Mouse (Mus musculus) spleen, adult 12 weeks (tissue): ENCODE measurements around the gene Gm15517.

ENCODE experiments used
- DNase-seq: peaks from one replicate; pipeline ENCODE4 v3.0.0; 2022; ENCODE audit warnings: low spot score

Gene Gm15517

DNA sequence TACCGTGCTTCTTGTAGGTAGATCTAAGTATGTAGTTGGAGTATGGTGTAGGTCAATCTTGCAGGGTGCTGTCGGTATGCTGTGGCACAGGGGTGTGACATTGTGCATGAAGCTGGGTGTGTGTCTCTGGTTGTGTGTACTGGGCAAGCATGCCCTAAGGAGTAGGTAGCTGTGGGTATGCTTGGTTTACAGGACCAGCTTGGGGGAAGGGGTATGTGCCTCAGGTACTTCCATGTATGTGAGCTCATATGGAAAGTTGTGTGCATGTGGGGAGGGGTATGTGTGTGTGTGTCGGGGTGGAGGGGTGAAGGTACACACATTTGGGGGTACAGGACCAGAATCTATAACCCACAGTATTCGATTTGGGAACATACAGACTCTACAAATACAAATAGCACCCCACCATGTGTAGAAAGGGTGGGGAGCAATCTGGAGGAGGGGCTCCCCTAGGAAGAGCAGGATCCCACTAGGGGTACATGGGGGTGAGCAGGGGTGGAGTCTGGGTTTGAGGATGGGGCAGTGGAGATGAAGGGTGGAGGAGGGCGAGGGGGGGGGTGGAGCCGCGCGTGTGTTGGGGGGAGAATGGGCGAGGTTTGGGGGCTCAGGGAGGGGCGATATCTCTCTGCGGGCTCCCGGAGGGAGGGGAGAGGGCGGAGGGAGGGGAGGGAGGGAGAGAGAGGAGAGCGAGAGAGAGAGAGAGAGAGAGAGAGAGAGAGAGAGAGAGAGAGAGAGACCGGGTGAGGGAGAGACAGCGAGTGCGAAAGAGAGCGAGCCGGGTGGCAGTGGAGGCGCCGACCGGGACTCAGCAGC is 48.4 kb downstream of the Gm15517 start, which contains the start of gene Shank1:
Shank1 (plus strand) TSS at position 779 of the 810 bp plus-strand sequence.
- no peak for DNase-seq

DNA sequence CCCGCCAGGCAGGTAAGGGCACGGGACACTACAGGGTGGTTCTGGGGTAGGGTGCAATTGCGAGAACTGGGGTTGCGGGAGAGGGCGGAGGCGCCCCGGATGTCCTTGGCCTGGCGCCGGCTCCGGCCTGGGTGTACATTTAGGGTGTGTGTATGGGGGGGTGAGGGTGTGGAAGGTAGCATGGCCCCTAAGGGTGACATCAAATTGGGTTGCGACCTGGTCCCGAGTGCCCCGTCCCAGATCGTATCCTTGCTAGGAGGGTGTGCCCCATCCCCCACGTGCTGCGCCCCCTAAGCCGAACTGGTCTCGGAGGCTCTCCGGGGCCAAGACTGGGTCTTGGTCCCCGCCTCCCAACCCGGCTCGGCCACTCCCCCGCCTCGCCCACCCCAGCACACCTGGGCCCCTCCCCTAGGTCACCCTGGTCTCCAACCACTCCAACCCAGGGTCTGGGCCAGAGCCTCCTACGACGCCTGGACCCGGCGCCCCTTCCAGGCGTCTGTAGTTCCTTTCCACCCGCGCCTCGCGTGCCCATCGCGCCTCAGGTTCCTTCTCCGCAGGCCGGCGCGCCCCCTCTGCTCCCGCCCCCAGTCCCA is 49.1 kb downstream of the Gm15517 start:
- no peak for DNase-seq

DNA sequence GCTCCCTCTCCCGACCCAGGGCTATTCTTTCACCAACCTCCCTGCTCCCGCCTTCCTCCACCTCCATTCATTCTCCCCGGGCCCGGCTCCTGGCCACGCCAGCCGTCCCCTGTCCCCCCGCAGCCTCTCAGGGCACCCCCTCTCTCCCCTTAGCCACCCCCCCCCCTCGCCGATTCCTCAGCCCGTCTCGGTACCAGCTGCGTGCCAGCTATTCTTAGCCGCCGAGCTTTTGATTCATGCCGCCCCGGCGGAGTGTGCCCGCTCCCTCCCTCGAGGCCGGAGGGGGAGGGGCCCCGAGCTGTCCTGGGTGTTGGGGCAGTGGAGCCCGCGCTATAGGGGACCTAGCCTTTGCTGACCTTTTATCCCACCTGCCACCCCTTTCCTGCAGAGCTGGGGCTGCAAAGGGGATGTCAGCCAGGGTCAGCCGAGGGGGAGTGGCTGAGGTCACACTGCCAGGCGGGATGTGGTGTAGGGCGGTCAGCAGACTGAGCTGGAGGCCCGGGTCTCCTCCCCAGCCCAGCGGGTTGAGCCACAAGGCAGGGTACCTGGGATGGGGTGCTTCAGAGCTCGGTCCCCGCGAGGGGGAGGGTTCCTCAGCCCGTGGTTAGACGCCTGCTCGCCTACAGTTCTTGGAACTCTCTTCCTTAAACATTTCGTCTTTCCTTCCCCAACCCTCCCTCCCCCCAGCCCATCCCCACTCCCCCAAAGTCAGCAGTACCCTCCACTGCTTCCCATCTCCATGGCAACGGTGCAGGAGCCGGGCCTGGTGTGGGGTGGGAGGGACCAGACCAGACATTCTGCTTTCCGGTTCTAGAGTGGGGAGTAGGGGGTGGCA is 49.8 kb downstream of the Gm15517 start:
- no peak for DNase-seq
